Mouse (Mus musculus) cerebellum, adult (tissue): ENCODE data around the gene 4933427D14Rik.

ENCODE experiments used
- ATAC-seq: cut with Nextera tagmentation; 2 replicates; pipeline ENCODE4 v1.9.2; 2017; ENCODE audit warnings: mild to moderate bottlenecking, moderate library complexity, mixed read lengths; ENCODE audit not compliant: insufficient number of reproducible peaks, low FRiP score, low TSS enrichment

The 4933427D14Rik gene

DNA sequence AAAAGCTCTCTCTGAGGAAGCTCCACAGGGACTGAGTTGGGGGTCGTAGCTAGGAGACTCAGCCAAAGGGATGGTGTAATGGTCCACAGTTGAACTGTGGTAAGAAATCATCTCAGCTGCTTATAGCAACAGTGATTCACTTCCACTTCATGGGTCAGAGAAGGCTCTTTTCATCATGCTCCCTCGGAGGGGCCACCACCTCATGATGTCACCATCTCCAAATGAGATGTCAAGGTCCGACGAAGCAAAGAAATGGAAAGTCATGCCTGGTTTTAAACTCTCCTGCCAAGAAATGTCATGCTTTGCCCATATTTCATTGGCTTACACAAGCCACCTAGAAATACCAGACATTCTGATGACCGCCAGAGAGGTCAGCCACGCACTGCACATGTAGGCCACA, 86.9 kb downstream of the 4933427D14Rik start:
- no peak for ATAC-seq

DNA sequence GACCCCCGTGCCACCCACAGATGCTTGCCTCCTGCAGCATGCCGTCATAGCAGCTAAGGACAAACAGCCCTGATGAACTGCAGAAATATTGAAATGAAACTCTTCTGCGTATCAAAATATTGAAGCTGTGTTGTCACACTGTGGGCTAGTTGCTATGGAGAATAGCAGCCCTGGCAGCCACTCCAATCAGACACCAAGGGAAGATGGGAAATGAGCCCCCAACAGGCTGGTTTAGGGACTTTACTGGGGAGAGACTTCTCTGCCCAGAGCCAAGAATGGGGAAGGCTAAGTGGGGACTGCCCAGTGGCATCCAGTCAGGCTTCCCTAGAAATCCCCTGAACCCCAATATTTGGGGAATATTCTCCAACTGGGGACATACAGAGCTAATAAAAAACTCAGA, 88.6 kb downstream of the 4933427D14Rik start:
- ATAC-seq = no peak

DNA sequence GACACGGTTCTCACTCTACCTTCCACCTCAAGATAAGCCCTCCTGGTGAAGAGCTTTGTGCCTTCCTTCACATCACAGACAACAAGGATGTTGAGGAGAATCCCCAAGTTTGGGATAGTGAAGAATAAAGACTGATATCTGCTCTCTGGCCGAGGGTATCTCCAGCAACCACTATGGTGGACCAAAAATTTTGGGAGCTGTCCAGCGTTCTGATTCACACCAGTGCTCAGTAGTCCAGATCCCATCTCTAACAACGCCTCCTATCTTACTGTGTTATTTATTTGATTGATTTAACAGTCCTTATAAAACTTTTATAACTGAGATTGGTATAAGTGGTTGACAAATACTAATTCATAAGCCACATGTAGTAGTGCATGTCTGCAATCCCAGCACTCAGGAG, 94.0 kb downstream of the 4933427D14Rik start:
- no peak for ATAC-seq

DNA sequence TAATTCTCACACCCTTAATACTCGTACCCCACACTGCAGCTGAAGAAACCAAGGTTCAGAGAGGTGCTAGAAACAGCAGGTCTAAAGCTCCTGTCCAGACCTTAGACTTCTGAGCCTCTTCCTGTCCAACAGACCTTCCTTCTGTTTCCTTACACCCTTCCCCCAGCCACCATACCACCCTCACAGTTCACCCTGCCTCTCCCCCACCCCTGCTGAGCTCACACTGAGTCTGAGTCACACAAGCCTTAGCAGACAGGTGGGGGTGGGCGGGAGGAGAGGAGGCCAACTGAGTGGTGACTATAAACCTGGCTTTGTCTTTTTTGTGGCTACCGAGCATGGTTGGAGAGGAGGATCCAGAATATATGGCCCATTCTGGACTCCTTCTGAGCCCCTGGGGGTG, 96.5 kb downstream of the 4933427D14Rik start:
- no peak for ATAC-seq

GRCm38 (mm10) chr11:72104223-72104622, 103.0 kb downstream of the 4933427D14Rik start:
- no peak for ATAC-seq
